Mouse (Mus musculus) embryonic facial prominence, embryonic 13.5 days (tissue): ENCODE measurements around the gene Snrk. TPM values are rescaled to one million over a fixed set of nuclear protein-coding genes. Genes with fewer than 3 reads are reported as not detected.

ENCODE experiments used
- ATAC-seq: fragments of 200-750 bp; cut with Nextera tagmentation; 2 replicates; pipeline ENCODE4 v1.8.0; 2017; ENCODE audit warnings: low read depth; ENCODE audit not compliant: insufficient number of reproducible peaks, insufficient read depth, low FRiP score, low TSS enrichment
- H3K27ac ChIP-seq: fragments of 300-500 bp; sonication (generic); 2 replicates; pipeline ENCODE4 v1.5.1; 2015; ENCODE audit warnings: moderate library complexity, mild to moderate bottlenecking, inconsistent platforms
- H3K27me3 ChIP-seq: fragments of 300-500 bp; sonication (generic); 2 replicates; pipeline ENCODE4 v1.6.1; 2015; ENCODE audit warnings: mild to moderate bottlenecking, inconsistent platforms
- H3K36me3 ChIP-seq: fragments of 300-500 bp; sonication (generic); 2 replicates; pipeline ENCODE4 v1.6.1; 2015; ENCODE audit warnings: mild to moderate bottlenecking, inconsistent platforms
- H3K4me1 ChIP-seq: fragments of 300-500 bp; sonication (generic); 2 replicates; pipeline ENCODE4 v1.6.1; 2015; ENCODE audit warnings: inconsistent platforms
- H3K4me2 ChIP-seq: fragments of 300-500 bp; sonication (generic); 2 replicates; pipeline ENCODE4 v1.6.1; 2015; ENCODE audit warnings: moderate library complexity, mild to moderate bottlenecking, inconsistent platforms
- H3K4me3 ChIP-seq: fragments of 300-500 bp; sonication (generic); 2 replicates; pipeline ENCODE4 v1.5.1; 2015; ENCODE audit warnings: mild to moderate bottlenecking, inconsistent platforms
- H3K9ac ChIP-seq: fragments of 300-500 bp; sonication (generic); 2 replicates; pipeline ENCODE4 v1.6.1; 2015; ENCODE audit warnings: mild to moderate bottlenecking, inconsistent platforms
- H3K9me3 ChIP-seq: fragments of 300-500 bp; sonication (generic); 2 replicates; pipeline ENCODE4 v1.6.1; 2016; ENCODE audit warnings: inconsistent platforms
- WGBS: fragments of 180-500 bp; shearing (Covaris S2); methylation state at CpG from one replicate; pipeline ENCODE4 v1.1.7; 2015; ENCODE audit warnings: mixed read lengths; 5-methylcytosine and 5-hydroxymethylcytosine counted together
- polyA plus RNA-seq: library from polyadenylated mRNA; unstranded; fragments of >200 nt; fragmentation: Nextera tagmentation; extraction: Ambion mirVana; gene quantifications from 2 replicates; pipeline ENCODE4 v1.2.1, GENCODE M21; 2015

Gene Snrk
- polyA plus RNA-seq, 1 experiment from 2014 or later: 54.2 TPM

GRCm38 (mm10) chr9:122127271-122127785 lies 10.3 kb downstream of the Snrk start:
- WGBS: 65% methylated on average over 3 of the region's 3 CpGs
- H3K4me1 ChIP-seq: 0 out of 2 replicates have a peak, but pooled peaks cover 4% of the 10 kb centered on the region
- H3K9me3 ChIP-seq: no peaks in the 10 kb centered on the region

GRCm38 (mm10) chr9:122128686-122129085 lies 11.6 kb downstream of the Snrk start:
- 73% methylated on average over 5 of the region's 5 CpGs for WGBS
- no peaks in the 10 kb centered on the region for H3K9me3 ChIP-seq
- ATAC-seq: no peak

More at GRCm38 (mm10) chr9:122127271-122127785, 10.3 kb downstream of the Snrk start:
- no peak overlapping the region for H3K27ac ChIP-seq
- peaks cover 3% of the 10 kb centered on the region; the same call in 1 of the 2 replicates for H3K36me3 ChIP-seq
- no peak overlapping the region for H3K9ac ChIP-seq
- no peaks in the 10 kb centered on the region for H3K27me3 ChIP-seq
- H3K4me3 ChIP-seq: no peak overlapping the region
- no peak for ATAC-seq
- no peak overlapping the region for H3K4me2 ChIP-seq

GRCm38 (mm10) chr9:122130666-122131065 lies 13.6 kb downstream of the Snrk start:
- H3K9me3 ChIP-seq: no peaks in the 10 kb centered on the region
- H3K4me3 ChIP-seq: no peak overlapping the region
- no peak overlapping the region for H3K9ac ChIP-seq
- ATAC-seq: no peak
- no peak overlapping the region for H3K4me2 ChIP-seq
- 59% methylated on average over 3 of the region's 3 CpGs for WGBS
- H3K27me3 ChIP-seq: no peaks in the 10 kb centered on the region
- H3K36me3 ChIP-seq: peaks cover 11% of the 10 kb centered on the region; the same call in 1 of the 2 replicates
- no peaks in the 10 kb centered on the region for H3K4me1 ChIP-seq
- H3K27ac ChIP-seq: no peak overlapping the region

More at GRCm38 (mm10) chr9:122128686-122129085, 11.6 kb downstream of the Snrk start:
- Histone ChIP-seq H3K36me3 (peaks cover 3% of the 10 kb centered on the region; the same call in 1 of the 2 replicates), H3K27ac (no peak overlapping the region), H3K4me1 (0 out of 2 replicates have a peak, but pooled peaks cover 4% of the 10 kb centered on the region), H3K4me2 (no peak overlapping the region), H3K27me3 (no peaks in the 10 kb centered on the region), H3K9ac (no peak overlapping the region), H3K4me3 (no peak overlapping the region)

GRCm38 (mm10) chr9:122132145-122132544 lies 15.1 kb downstream of the Snrk start:
- no peaks in the 10 kb centered on the region for H3K4me1 ChIP-seq
- no peak overlapping the region for H3K9ac ChIP-seq
- H3K4me3 ChIP-seq: no peak overlapping the region
- H3K27ac ChIP-seq: no peak overlapping the region
- no peak for ATAC-seq
- H3K27me3 ChIP-seq: no peaks in the 10 kb centered on the region
- H3K4me2 ChIP-seq: no peak overlapping the region
- peaks cover 16% of the 10 kb centered on the region; the same call in 1 of the 2 replicates for H3K36me3 ChIP-seq
- H3K9me3 ChIP-seq: no peaks in the 10 kb centered on the region
- 77% methylated on average over 7 of the region's 7 CpGs for WGBS

GRCm38 (mm10) chr9:122135095-122135884 lies 18.2 kb downstream of the Snrk start:
- no peaks in the 10 kb centered on the region for H3K9me3 ChIP-seq
- no peaks in the 10 kb centered on the region for H3K27me3 ChIP-seq
- no peak for ATAC-seq

GRCm38 (mm10) chr9:122135885-122136170 lies 18.8 kb downstream of the Snrk start:
- no peaks in the 10 kb centered on the region for H3K27me3 ChIP-seq
- no peak overlapping the region for H3K9ac ChIP-seq
- H3K4me1 ChIP-seq: no peaks in the 10 kb centered on the region
- no peaks in the 10 kb centered on the region for H3K9me3 ChIP-seq
- no peak overlapping the region for H3K4me2 ChIP-seq
- peak; percentile 37; the same call in 1 of the 2 replicates for ATAC-seq
- H3K27ac ChIP-seq: no peak overlapping the region
- H3K36me3 ChIP-seq: peaks cover 29% of the 10 kb centered on the region
- 80% methylated on average over 2 of the region's 2 CpGs for WGBS
- H3K4me3 ChIP-seq: no peak overlapping the region

More at GRCm38 (mm10) chr9:122135095-122135884, 18.2 kb downstream of the Snrk start:
- no peak overlapping the region for H3K27ac ChIP-seq
- H3K4me3 ChIP-seq: no peak overlapping the region
- WGBS: 84% methylated on average over 1 of the region's 1 CpGs
- peaks cover 29% of the 10 kb centered on the region for H3K36me3 ChIP-seq
- no peak overlapping the region for H3K9ac ChIP-seq
- no peak overlapping the region for H3K4me2 ChIP-seq
- H3K4me1 ChIP-seq: no peaks in the 10 kb centered on the region

GRCm38 (mm10) chr9:122137960-122138359 lies 20.9 kb downstream of the Snrk start:
- H3K9ac ChIP-seq: no peak overlapping the region
- H3K4me1 ChIP-seq: peaks cover 9% of the 10 kb centered on the region; the same call in 1 of the 2 replicates
- no peaks in the 10 kb centered on the region for H3K27me3 ChIP-seq
- H3K9me3 ChIP-seq: no peaks in the 10 kb centered on the region
- WGBS: 80% methylated on average over 1 of the region's 1 CpGs
- H3K4me2 ChIP-seq: no peak overlapping the region
- H3K27ac ChIP-seq: no peak overlapping the region
- ATAC-seq: no peak
- H3K4me3 ChIP-seq: no peak overlapping the region
- H3K36me3 ChIP-seq: peaks cover 26% of the 10 kb centered on the region

- Histone ChIP-seq H3K27ac (no peak overlapping the region), H3K9me3 (no peaks in the 10 kb centered on the region), H3K27me3 (no peaks in the 10 kb centered on the region), H3K4me1 (peaks cover 12% of the 10 kb centered on the region), H3K4me2 (no peak overlapping the region), H3K9ac (no peak overlapping the region), H3K36me3 (peaks cover 26% of the 10 kb centered on the region), H3K4me3 (no peak overlapping the region)
- WGBS: 96% methylated on average over 4 of the region's 4 CpGs
- no peak for ATAC-seq
Measured at GRCm38 (mm10) chr9:122138371-122139029, 21.4 kb downstream of the Snrk start.

- 63% methylated on average over 2 of the region's 2 CpGs for WGBS
- Histone ChIP-seq H3K9me3 (no peaks in the 10 kb centered on the region), H3K4me1 (peaks cover 12% of the 10 kb centered on the region), H3K27me3 (no peaks in the 10 kb centered on the region), H3K9ac (no peak overlapping the region), H3K4me3 (no peak overlapping the region), H3K4me2 (no peak overlapping the region), H3K27ac (no peak overlapping the region), H3K36me3 (peaks cover 33% of the 10 kb centered on the region)
- ATAC-seq: no peak
Measured at GRCm38 (mm10) chr9:122139236-122139635, 22.2 kb downstream of the Snrk start.

GRCm38 (mm10) chr9:122143219-122143618 lies 26.2 kb downstream of the Snrk start:
- H3K27ac ChIP-seq: 0 out of 2 replicates have a peak overlapping the region, but pooled peaks have one; percentile 24
- peaks cover 26% of the 10 kb centered on the region for H3K36me3 ChIP-seq
- no peak for ATAC-seq
- no peak overlapping the region for H3K4me2 ChIP-seq
- 58% methylated on average over 1 of the region's 1 CpGs for WGBS
- H3K9me3 ChIP-seq: peaks cover 3% of the 10 kb centered on the region; the same call in 1 of the 2 replicates
- H3K27me3 ChIP-seq: no peaks in the 10 kb centered on the region
- H3K9ac ChIP-seq: no peak overlapping the region
- H3K4me3 ChIP-seq: no peak overlapping the region
- peaks cover 12% of the 10 kb centered on the region for H3K4me1 ChIP-seq

GRCm38 (mm10) chr9:122144776-122145175 lies 27.7 kb downstream of the Snrk start:
- H3K36me3 ChIP-seq: peaks cover 22% of the 10 kb centered on the region
- H3K9ac ChIP-seq: no peak overlapping the region
- no peaks in the 10 kb centered on the region for H3K27me3 ChIP-seq
- 96% methylated on average over 3 of the region's 3 CpGs for WGBS
- peaks cover 12% of the 10 kb centered on the region for H3K4me1 ChIP-seq
- peaks cover 3% of the 10 kb centered on the region; the same call in 1 of the 2 replicates for H3K9me3 ChIP-seq
- H3K27ac ChIP-seq: no peak overlapping the region
- no peak overlapping the region for H3K4me3 ChIP-seq
- no peak for ATAC-seq
- H3K4me2 ChIP-seq: no peak overlapping the region
